Comparison of ENCODE assay signal across 9 mouse cellular contexts in genomic region chr5:101538410-101539253, GRCm38 (mm10).
A peak's percentile ranks its signal among the peaks of the same experiment; 100 is the strongest.
DNase-seq lines count a peak whose midpoint lies in the region; ATAC-seq and TF ChIP-seq lines count a peak whose summit lies in the region.
"Had no signal": no experiment of that assay in that cellular context is flagged by ENCODE, and none has a peak within 500 bp of the region (broad histone marks: within the 10 kb centered on the region; RNA-seq: fewer than 3 reads in every experiment).

No protein-coding gene starts in this region.

- intact Hi-C loops in left cerebral cortex, postnatal 36 days (cut with DNase I), result no loop called here
- intact Hi-C loops in left cerebral cortex, postnatal 10 days (cut with DNase I), result loop anchor here (5.0 kb wide), 1 partner anchor 109 kb away; no protein-coding TSS in a partner anchor

- H3K9ac ChIP-seq in heart, embryonic 15.5 days, result no peak overlapping the region
- H3K9ac ChIP-seq in hindbrain, postnatal 0 days (replicated peaks; ENCODE audit: low read length), result no peak overlapping the region
- H3K9ac ChIP-seq in midbrain, postnatal 0 days (replicated peaks; ENCODE audit: low read length, poor library complexity, severe bottlenecking), result no peak overlapping the region

- no peak for DNase-seq in heart, adult 9 months (ENCODE audit: low spot score in 2 of 2)
- peak; percentile 42 for DNase-seq in embryonic facial prominence, embryonic 10.5 days (ENCODE audit: low spot score)
- no peak for DNase-seq in hindbrain, postnatal 0 days (ENCODE audit: low spot score)
- no peak for DNase-seq in midbrain, postnatal 0 days (ENCODE audit: low spot score)
- no peak for DNase-seq in thymus, postnatal 25 days
- DNase-seq in left cerebral cortex, postnatal 36 days (ENCODE audit: low spot score in 2 of 2), result no peak
- DNase-seq in left cerebral cortex, postnatal 10 days (ENCODE audit: extremely low spot score in 1 of 2, low spot score in 2 of 2), result no peak
- DNase-seq: cerebellum, postnatal 36 days had no signal

- H3K27ac ChIP-seq in heart, embryonic 15.5 days, result no peak overlapping the region
- H3K27ac ChIP-seq in embryonic facial prominence, embryonic 10.5 days (replicated peaks), result no peak overlapping the region
- H3K27ac ChIP-seq in hindbrain, postnatal 0 days, result no peak overlapping the region
- no peak overlapping the region for H3K27ac ChIP-seq in midbrain, postnatal 0 days (ENCODE audit: low read depth, low read length)

- no peaks in the 10 kb centered on the region for H3K9me3 ChIP-seq in heart, embryonic 15.5 days (replicated peaks)
- H3K9me3 ChIP-seq in embryonic facial prominence, embryonic 10.5 days, result no peaks in the 10 kb centered on the region
- no peaks in the 10 kb centered on the region for H3K9me3 ChIP-seq in hindbrain, postnatal 0 days (ENCODE audit: low read length)
- no peaks in the 10 kb centered on the region for H3K9me3 ChIP-seq in midbrain, postnatal 0 days (ENCODE audit: low read length)

- H3K4me3 ChIP-seq in heart, embryonic 15.5 days, result peak overlapping the region; percentile 29
- H3K4me3 ChIP-seq in embryonic facial prominence, embryonic 10.5 days, result peak overlapping the region; percentile 40
- peak overlapping the region; percentile 3; the same call in 1 of the 2 replicates for H3K4me3 ChIP-seq in hindbrain, postnatal 0 days (ENCODE audit: low read length)
- H3K4me3 ChIP-seq in midbrain, postnatal 0 days (ENCODE audit: low read depth, low read length), result 0 out of 2 replicates have a peak overlapping the region, but pooled peaks have one; percentile 2

- H3K27me3 ChIP-seq in heart, embryonic 15.5 days, result peaks cover 47% of the 10 kb centered on the region
- H3K27me3 ChIP-seq in embryonic facial prominence, embryonic 10.5 days (replicated peaks; ENCODE audit: low read depth, poor library complexity, severe bottlenecking), result peaks cover 98% of the 10 kb centered on the region
- peaks cover 83% of the 10 kb centered on the region for H3K27me3 ChIP-seq in hindbrain, postnatal 0 days (ENCODE audit: insufficient read depth, low read length)
- peaks cover 83% of the 10 kb centered on the region for H3K27me3 ChIP-seq in midbrain, postnatal 0 days (ENCODE audit: insufficient read depth, low read length)

- ATAC-seq in heart, embryonic 15.5 days (replicated peaks; ENCODE audit: insufficient number of reproducible peaks, insufficient read depth, low FRiP score, low read depth), result no peak
- no peak for ATAC-seq in hindbrain, postnatal 0 days
- ATAC-seq in midbrain, postnatal 0 days (ENCODE audit: low FRiP score), result no peak

- no peaks in the 10 kb centered on the region for H3K36me3 ChIP-seq in heart, embryonic 15.5 days
- no peaks in the 10 kb centered on the region for H3K36me3 ChIP-seq in embryonic facial prominence, embryonic 10.5 days (replicated peaks)
- no peaks in the 10 kb centered on the region for H3K36me3 ChIP-seq in hindbrain, postnatal 0 days (ENCODE audit: insufficient read depth, low read length)
- H3K36me3 ChIP-seq in midbrain, postnatal 0 days (ENCODE audit: insufficient read depth, low read length), result no peaks in the 10 kb centered on the region

- TF ChIP-seq CTCF in hindbrain, postnatal 0 days (IDR thresholded peaks at IDR 0.05; ENCODE audit: low read depth), result no peak
- no peak for TF ChIP-seq CTCF in midbrain, postnatal 0 days (IDR thresholded peaks at IDR 0.05)

- WGBS in heart, embryonic 15.5 days, result 6% methylated on average over 24 of the region's 24 CpGs
- 2% methylated on average over 24 of the region's 24 CpGs for WGBS in embryonic facial prominence, embryonic 10.5 days
- 3% methylated on average over 24 of the region's 24 CpGs for WGBS in hindbrain, postnatal 0 days
- WGBS in midbrain, postnatal 0 days, result 3% methylated on average over 24 of the region's 24 CpGs

- 0 out of 2 replicates have a peak, but pooled peaks cover 11% of the 10 kb centered on the region for H3K4me1 ChIP-seq in heart, embryonic 15.5 days (replicated peaks)
- peaks cover 27% of the 10 kb centered on the region for H3K4me1 ChIP-seq in embryonic facial prominence, embryonic 10.5 days
- H3K4me1 ChIP-seq in hindbrain, postnatal 0 days (ENCODE audit: insufficient read depth, low read length), result no peaks in the 10 kb centered on the region
- H3K4me1 ChIP-seq in midbrain, postnatal 0 days (ENCODE audit: insufficient read depth, low read length), result no peaks in the 10 kb centered on the region

- peak overlapping the region; percentile 57 for H3K4me2 ChIP-seq in heart, embryonic 15.5 days
- H3K4me2 ChIP-seq in hindbrain, postnatal 0 days (ENCODE audit: low read depth, low read length), result peak overlapping the region; percentile 36
- peak overlapping the region; percentile 15; the same call in 1 of the 2 replicates for H3K4me2 ChIP-seq in midbrain, postnatal 0 days (ENCODE audit: low read depth, low read length, poor library complexity, severe bottlenecking)
